Mouse (Mus musculus): ENCODE measurements at regions not wholly inside any gene's neighbourhood (a gene's known extent, or its start where the extent isn't known, plus 50 kb on each side); places are given as distances from the start of the nearest gene placed in this dataset.

- in situ Hi-C loops (cut with MboI, MseI) = no loop called here
Observed at GRCm38 (mm10) chr11:110588280-110588679, 189.4 kb downstream of the Map2k6 start.

- in situ Hi-C loops (cut with MboI, MseI) = no loop called here
Observed at GRCm38 (mm10) chr11:110595266-110595862, 196.4 kb downstream of the Map2k6 start.

- in situ Hi-C loops (cut with MboI, MseI) = loop anchor here (25.0 kb wide), 1 partner anchor 1382 kb away; no protein-coding TSS in a partner anchor
Observed at GRCm38 (mm10) chr11:110605041-110605882, 206.3 kb downstream of the Map2k6 start.

GRCm38 (mm10) chr11:110609276-110609675, 210.4 kb downstream of the Map2k6 start:
- in situ Hi-C loops (cut with MboI, MseI) = loop anchor here (25.0 kb wide), 1 partner anchor 1378 kb away; no protein-coding TSS in a partner anchor

- in situ Hi-C loops (cut with MboI, MseI) = loop anchor here (25.0 kb wide), 1 partner anchor 1376 kb away; no protein-coding TSS in a partner anchor
Observed at GRCm38 (mm10) chr11:110610831-110611230, 211.9 kb downstream of the Map2k6 start.

- in situ Hi-C loops (cut with MboI, MseI) = no loop called here
Observed at GRCm38 (mm10) chr11:110632001-110632400, 233.1 kb downstream of the Map2k6 start.

GRCm38 (mm10) chr11:110633351-110633750, 234.4 kb downstream of the Map2k6 start:
- in situ Hi-C loops (cut with MboI, MseI) = no loop called here

- in situ Hi-C loops (cut with MboI, MseI) = no loop called here
Observed at GRCm38 (mm10) chr11:110642485-110642884, 243.6 kb downstream of the Map2k6 start.

- in situ Hi-C loops (cut with MboI, MseI) = no loop called here
Observed at GRCm38 (mm10) chr11:110649575-110650210, 250.8 kb downstream of the Map2k6 start.

- in situ Hi-C loops (cut with MboI, MseI) = no loop called here
Observed at GRCm38 (mm10) chr11:110652068-110652467, 253.1 kb downstream of the Map2k6 start.

GRCm38 (mm10) chr11:110656524-110657156, 257.7 kb downstream of the Map2k6 start:
- in situ Hi-C loops (cut with MboI, MseI) = no loop called here

GRCm38 (mm10) chr11:110657854-110658253, 258.9 kb downstream of the Map2k6 start:
- in situ Hi-C loops (cut with MboI, MseI) = no loop called here

- in situ Hi-C loops (cut with MboI, MseI) = no loop called here
Observed at GRCm38 (mm10) chr11:110670626-110671508, 271.9 kb downstream of the Map2k6 start.

GRCm38 (mm10) chr11:110672941-110673340, 274.0 kb downstream of the Map2k6 start:
- in situ Hi-C loops (cut with MboI, MseI) = no loop called here

GRCm38 (mm10) chr11:110692824-110693223, 275.0 kb upstream of the Kcnj16 start:
- in situ Hi-C loops (cut with MboI, MseI) = no loop called here

GRCm38 (mm10) chr11:110697067-110697466, 270.8 kb upstream of the Kcnj16 start:
- in situ Hi-C loops (cut with MboI, MseI) = no loop called here

- in situ Hi-C loops (cut with MboI, MseI) = no loop called here
Observed at GRCm38 (mm10) chr11:110698342-110698741, 269.5 kb upstream of the Kcnj16 start.

GRCm38 (mm10) chr11:110700976-110701375, 266.9 kb upstream of the Kcnj16 start:
- in situ Hi-C loops (cut with MboI, MseI) = no loop called here

GRCm38 (mm10) chr11:110702119-110702518, 265.7 kb upstream of the Kcnj16 start:
- in situ Hi-C loops (cut with MboI, MseI) = no loop called here

GRCm38 (mm10) chr11:110703511-110703910, 264.3 kb upstream of the Kcnj16 start:
- in situ Hi-C loops (cut with MboI, MseI) = no loop called here

GRCm38 (mm10) chr11:110707328-110707727, 260.5 kb upstream of the Kcnj16 start:
- in situ Hi-C loops (cut with MboI, MseI) = no loop called here
